Mouse (Mus musculus) liver, postnatal 0 days (tissue): Measurements from ENCODE around the gene Marc2.

Experiments used
- CTCF ChIP-seq: sonication (generic); IDR thresholded peaks from 2 replicates; pipeline ENCODE4 v1.5.1; 2016; ENCODE audit warnings: antibody characterized with exemption, low read depth
- EP300 ChIP-seq: IDR thresholded peaks from 2 replicates; pipeline ENCODE4 v1.6.1; 2016; ENCODE audit warnings: antibody characterized with exemption, low read depth, mild to moderate bottlenecking

DNA sequence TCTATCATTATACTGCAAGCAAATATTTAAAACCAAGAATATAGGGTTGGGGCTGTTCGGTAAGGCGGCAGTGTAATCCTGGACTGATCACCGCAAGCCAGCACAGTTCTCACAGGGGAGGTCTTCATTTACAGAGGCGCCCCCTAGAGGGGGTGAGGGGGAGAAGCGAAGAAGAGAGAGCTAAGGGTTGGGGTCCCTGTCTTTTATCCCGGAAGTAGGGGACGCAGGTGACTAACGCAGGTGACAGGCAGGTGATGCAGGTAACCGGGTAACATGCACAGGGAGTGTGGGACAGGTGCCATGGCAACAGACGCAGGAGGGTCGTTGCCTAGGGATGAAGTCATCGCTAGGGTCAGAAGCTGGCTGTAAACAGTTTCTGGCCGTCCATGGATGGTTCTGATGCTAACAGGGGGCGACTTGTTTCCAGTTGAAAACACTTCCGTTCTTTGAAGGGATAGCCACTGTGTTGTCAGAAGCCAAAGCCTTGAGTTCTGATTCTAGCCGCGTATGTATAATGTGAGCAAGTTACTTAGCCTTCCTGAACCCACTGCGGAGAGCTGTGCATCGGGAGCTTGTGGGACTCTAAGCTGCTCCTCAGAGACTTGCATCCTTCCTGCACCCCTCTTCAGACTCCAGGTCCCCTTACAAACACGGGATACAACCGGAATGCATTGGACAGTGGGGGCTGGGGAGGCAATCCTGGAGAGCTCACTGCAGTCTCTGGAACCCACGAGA lies 69.0 kb downstream of the Marc2 start:
- TF ChIP-seq CTCF (peak; percentile 28; the same call in 1 of the 2 replicates), EP300 (no peak)
